Mouse (Mus musculus): ENCODE results near the gene Ccl20.

GRCm38 (mm10) chr1:83120312-83120711 is 3.7 kb downstream of the Ccl20 start:
- TF ChIP-seq CTCF (IDR thresholded peaks at IDR 0.05; ENCODE audit: low read depth) (no peak), EP300 (IDR thresholded peaks at IDR 0.05; ENCODE audit: low read depth) (no peak)

Data from liver, postnatal 0 days (tissue).